Mouse (Mus musculus) erythroblast, embryonic 14.5 days (primary cell): ENCODE data around the gene Tmem87b.

ENCODE experiments used
- GATA1 ChIP-seq: IDR thresholded peaks from 2 replicates; pipeline ENCODE4 v1.6.1; 2012; ENCODE audit warnings: low read length, inconsistent platforms, mixed read lengths
- TAL1 ChIP-seq: IDR thresholded peaks from 3 replicates; pipeline ENCODE4 v1.6.1; 2012; ENCODE audit warnings: low read length, inconsistent platforms, mixed read lengths

GRCm38 (mm10) chr2:128832611-128833010 is 14.7 kb downstream of the Tmem87b start:
- TF ChIP-seq TAL1 (no peak), GATA1 (no peak)
